Mouse (Mus musculus) ES-CJ7 (cell line): ENCODE data around the gene Rtca.

Experiments used
- DNase-seq: peaks from one replicate; pipeline ENCODE4 v3.0.0; 2011; ENCODE audit warnings: low read depth, low spot score

Gene Rtca

GRCm38 (mm10) chr3:116476686-116477298, 31.2 kb downstream of the Rtca start:
- no peak for DNase-seq

GRCm38 (mm10) chr3:116474602-116475001, 33.4 kb downstream of the Rtca start:
- no peak for DNase-seq

GRCm38 (mm10) chr3:116465709-116466108, 42.3 kb downstream of the Rtca start:
- no peak for DNase-seq

GRCm38 (mm10) chr3:116464318-116464717, 43.7 kb downstream of the Rtca start:
- no peak for DNase-seq

- DNase-seq, result no peak
Measured at GRCm38 (mm10) chr3:116461053-116461452, 47.0 kb downstream of the Rtca start.

DNA sequence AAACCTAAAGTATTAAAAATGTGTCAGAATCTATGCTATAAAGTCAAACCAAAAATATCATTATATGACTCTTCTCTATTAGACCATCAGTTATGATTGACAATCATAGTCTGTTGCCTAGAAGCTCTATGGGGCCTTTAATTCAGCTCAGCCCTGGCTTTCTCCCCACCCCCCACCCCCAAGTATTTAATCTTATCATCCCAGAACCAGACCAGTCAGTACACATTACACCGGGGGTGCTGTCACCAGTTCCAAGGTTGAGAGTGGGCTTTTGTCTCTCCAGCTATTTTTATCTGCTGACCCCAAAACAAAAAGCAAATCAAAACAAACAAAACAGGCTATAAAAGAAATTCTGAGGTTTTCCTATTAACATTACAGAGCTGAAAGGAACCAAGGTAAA, 53.5 kb downstream of the Rtca start:
- DNase-seq, result no peak

- DNase-seq, result no peak
Measured at GRCm38 (mm10) chr3:116450741-116451140, 57.3 kb downstream of the Rtca start.

DNA sequence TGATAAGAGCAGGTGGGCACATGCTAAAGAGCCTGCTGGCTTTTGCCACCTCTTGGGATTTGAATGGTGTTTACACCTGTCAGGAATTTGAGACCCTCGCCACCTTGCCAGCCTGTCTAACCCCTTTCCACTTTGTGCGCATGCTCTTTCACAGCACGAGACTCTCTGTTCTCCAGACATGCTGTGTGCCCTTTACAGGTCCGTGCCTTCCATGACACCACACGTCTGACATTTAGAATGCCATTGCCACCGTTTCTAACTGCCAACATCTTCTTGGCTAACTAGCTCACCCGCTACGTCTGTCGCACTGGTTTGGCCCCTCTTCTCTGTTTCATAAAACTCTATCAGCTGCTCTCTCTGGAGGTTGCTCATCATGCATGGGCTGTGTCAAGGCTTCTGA, 63.7 kb downstream of the Rtca start:
- DNase-seq, result no peak

DNA sequence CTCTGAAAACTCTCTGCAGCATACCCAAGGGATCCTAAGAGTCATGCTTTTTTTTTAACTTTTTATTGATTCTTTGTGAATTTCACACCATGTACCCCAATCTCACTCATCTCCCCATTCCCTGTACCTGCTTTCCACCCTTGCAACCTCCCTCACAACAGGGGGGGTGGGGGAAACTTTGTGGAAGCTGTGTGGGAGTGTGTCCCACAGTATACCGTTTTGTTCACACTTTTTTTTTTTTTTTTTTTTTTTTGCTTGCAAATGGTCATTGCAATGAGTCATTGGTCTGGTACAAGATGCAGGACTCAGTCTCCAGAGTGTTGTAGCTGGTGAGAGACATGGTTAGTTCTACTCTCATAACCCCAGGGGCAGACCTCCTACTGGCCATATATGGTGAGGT, 65.2 kb downstream of the Rtca start:
- no peak for DNase-seq

- DNase-seq, result no peak
Measured at GRCm38 (mm10) chr3:116441518-116442205, 66.3 kb downstream of the Rtca start.

DNA sequence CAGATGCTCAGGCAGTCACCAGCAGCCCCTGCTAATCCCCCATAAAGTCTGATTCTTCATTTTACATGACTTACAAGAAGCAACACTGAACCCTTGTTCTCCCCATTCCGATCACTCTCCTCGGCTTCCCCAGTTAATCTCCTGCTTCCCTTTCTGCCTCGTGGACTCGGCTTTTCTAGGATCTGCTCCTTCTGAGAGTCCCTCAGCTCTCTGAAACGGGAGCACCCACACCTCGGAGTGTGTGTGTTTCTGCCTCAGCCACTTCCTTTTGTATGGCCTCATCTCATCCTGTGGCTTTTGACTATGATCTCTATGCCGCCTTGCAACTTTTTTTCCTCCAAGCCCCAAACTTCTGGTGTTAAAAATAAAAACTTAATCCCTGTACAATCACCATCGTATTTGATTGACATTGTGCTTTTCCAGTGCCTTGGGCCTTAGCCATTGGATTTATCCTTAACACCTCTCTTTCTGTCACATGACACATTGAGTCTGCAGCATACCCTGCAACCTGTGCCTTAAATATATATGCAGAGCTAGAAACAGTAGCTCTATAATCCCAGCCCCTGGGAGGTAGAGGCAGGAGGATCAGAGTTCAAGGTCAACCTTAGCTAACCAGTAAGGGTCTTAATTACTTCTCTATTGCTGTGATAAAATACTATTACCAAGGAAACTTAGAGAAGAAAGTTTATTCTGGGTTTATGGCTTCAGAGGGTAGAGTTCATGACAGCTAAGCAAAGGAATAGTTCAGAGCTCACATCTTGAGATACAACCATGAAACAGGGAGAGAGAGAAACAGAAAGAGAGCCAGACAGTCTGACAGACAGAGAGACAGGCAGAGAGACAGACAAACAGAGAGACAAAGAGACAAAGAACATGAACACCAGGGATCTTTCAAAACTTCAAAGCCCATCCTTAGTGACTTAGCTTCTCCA, 67.7 kb downstream of the Rtca start:
- no peak for DNase-seq
